Mouse (Mus musculus): ENCODE measurements around the gene Ick.
A peak's percentile ranks its signal among the peaks of the same experiment; 100 is the strongest.

- TF ChIP-seq POLR2A (IDR thresholded peaks at IDR 0.05; ENCODE audit: control insufficient read depth, low read depth, low read length) = peak; percentile 88
- TF ChIP-seq CTCF (IDR thresholded peaks at IDR 0.05; ENCODE audit: control insufficient read depth, insufficient read depth, insufficient replicate concordance, low read depth, low read length) = no peak
Observed at GRCm38 (mm10) chr9:78107912-78108795, 838 bp upstream of the Ick start.
